Mouse (Mus musculus) telencephalon, adult 2 months (tissue): Measurements from ENCODE around the gene Ntn4.

Experiments
- DNase-seq: peaks from one replicate; pipeline ENCODE4 v3.0.0-alpha.2; 2011; ENCODE audit warnings: low read depth, low spot score

Gene Ntn4

DNA sequence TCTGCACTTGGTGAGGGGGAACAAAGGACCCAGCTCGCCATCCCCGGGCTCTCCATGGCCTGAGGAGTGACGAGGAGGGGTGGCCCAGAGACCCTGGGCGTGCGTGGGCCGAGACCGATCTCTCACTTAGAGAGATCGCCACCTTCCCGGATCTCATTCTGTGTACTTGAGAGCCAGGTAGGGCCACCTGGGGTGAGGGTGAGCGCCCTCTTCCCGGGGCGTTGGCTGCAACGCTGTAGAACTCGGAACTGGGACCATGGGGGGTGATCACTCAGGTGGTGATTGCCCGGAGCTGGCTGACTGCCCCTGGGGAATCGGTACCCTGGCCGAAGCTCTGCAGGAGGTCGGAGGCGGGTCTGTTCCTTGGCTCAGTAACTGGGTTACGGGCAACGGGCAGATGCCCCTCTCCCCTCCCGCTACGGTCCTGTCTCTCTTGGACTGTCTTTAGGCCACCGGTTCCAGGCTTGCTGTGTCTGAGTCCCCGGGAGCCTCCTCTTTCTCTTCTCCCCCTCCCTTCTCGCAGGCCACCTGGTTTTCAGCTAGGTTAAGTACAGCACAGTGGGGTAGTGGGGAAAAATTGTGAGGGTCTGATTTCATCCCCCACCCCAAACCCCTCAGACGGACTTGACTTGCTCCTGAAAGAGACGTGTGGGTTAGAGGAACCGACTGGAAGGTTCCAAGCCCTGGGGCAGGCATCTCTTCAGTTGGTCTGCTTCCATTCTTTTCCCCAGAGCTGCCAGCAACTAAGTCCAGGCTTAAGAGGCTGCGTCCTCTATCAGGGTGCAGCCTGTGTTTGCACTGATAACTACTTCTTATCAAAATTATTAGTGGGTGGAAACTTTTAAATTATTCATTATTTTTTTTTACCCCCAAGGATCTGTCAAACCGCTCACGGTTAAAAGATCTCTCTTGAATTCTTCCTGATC lies 1.6 kb downstream of the Ntn4 start:
- DNase-seq: no peak

DNA sequence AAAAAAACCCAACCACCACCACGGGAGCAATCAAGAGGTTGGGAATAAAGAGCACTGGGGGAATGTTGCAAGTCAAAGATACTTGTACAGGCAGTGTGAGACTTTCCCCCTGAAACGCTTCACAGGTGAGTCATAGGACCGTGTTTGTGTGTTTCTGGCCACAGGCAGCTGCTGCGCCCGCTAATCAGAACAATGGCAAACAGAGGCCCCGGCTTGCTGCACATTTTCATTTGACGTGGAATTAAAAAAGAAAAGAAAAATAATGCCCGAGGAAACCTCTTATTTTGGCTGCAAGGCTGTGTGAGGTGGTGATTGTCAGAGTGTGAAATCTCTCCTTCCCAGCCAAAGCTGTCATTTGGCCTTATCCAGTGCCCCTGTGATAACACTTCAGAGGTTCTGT lies 2.4 kb downstream of the Ntn4 start:
- no peak for DNase-seq

DNA sequence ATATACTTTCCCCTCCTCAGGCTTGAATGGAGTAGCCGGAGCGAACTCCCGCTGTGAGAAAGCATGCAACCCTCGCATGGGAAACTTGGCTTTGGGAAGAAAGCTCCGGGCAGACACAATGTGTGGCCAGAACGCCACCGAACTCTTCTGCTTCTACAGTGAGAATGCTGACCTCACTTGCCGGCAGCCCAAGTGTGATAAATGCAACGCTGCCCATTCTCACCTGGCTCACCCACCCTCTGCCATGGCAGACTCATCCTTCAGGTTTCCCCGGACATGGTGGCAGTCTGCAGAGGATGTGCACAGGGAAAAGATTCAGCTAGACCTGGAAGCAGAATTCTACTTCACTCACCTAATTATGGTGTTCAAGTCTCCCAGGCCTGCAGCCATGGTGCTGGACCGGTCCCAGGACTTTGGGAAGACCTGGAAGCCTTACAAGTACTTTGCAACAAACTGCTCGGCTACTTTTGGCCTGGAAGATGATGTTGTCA lies 4.0 kb downstream of the Ntn4 start:
- no peak for DNase-seq

DNA sequence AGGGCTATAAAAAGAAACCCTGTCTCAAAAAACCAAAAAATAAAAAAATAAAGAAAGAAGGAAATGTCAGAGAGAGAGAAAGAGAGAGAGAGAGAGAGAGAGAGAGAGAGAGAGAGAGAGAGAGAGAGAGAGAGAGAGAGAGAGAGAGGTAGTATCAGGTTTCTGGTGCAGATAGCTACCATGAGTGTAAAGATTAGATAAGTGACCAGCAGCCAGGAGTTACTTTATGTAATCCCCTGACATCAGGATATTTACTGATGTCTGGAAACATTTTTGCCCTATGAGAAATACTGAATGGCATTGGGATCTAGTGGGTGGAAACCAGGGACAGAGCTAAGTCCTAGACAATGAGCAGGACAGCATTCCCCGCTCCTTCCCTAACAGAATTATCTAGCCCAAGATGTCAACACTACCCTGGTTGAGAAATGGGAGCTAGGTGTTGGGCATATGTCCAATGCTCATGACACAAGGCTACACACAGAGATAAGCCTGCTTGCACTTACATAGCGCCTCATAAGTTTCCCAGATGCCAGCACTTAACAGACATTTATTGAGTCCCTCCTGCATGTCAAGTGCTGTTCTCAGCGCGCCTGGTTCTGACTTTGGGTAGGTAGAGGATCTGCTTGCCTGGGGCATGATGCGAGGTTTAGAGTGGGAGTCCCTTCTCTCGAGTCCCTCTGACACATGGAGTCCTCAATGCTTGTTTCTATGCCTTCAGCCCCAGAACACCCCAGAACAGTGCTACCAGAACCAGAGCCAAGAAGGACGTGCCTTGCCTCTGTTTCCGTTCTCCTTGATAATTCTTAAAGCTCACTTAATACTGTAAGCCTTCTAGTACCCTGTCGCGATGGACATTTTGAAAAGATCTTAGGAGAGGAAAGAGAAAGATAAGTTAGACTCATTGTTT lies 7.4 kb downstream of the Ntn4 start:
- no peak for DNase-seq

DNA sequence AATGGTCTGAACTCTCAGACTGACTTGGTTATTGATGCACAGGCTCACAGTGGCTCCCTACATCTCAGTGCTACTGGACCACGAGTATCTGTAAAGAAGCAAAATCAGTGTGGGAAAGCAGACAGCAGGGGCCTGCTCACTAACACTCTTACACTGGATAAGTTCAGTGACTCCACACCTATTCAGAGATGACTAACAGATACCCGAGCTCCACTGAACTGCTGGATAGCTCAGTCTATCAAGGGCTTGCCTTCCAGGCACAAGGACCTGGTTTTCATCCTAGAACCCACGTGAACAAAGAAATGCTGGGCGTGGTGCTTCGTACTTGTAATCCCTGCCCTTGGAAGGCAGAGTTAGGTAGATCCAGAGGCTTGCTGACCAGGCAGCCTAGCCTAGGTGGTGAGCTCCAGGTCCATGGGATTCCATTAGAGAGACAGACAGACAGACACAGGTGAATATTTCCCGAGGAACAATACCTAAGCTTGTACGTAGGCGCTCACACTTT lies 8.2 kb downstream of the Ntn4 start:
- no peak for DNase-seq

DNA sequence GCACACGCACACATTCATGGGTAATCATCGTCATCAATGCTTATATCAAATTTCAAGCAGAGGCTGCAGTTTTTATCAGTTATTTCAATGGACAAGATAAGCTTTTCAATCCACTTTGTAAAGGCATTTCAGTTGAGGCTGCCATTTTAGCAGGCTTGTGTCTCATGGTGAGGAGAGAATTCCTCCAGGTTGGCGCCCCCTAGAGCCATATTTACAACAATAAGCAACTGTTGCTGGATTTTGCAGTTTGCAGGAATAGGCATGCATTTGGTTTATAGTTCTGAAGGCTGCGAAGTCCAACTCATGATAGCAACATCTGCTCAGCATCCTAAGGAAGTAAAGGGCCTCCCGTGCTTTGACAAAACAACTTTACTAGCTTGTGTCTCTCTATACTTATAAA lies 8.6 kb downstream of the Ntn4 start:
- DNase-seq: no peak

DNA sequence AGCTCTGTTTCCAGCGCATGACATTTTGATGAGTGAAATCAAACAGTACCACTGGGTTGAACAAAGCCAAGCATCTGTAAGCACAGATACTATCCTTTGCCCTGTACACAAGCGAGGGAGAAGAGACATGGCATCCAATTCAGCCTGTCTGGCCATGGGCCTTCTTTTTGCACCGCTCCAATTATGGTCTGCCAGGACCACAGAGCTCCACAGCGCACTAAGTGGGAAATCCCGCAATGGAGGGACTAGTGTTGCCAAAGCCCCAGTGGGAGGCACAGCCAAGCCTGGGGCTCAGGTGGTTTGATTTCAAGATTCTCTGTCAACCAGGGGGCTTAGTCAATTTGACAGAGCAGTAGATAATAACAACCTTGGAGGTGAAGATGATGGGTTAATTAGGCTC lies 9.1 kb downstream of the Ntn4 start:
- no peak for DNase-seq

DNA sequence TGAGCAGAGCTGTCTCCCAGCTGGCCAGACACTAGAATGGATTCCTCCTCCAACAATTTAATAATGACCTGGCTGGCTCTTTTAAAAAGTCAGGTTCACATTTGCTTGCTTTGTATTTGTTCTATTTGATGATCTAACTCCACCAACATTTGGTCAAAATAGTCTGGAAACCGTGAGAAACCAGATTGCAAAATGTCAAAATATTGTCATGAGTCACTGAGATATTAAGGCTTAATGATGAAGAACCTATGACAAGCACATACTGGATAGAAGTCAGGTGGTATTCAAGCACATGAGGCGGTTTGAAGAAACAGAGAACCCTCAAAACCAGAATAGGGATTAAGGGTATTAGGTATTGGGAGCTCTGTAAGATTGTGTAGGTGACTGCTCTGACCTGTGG lies 12.8 kb downstream of the Ntn4 start:
- no peak for DNase-seq

DNA sequence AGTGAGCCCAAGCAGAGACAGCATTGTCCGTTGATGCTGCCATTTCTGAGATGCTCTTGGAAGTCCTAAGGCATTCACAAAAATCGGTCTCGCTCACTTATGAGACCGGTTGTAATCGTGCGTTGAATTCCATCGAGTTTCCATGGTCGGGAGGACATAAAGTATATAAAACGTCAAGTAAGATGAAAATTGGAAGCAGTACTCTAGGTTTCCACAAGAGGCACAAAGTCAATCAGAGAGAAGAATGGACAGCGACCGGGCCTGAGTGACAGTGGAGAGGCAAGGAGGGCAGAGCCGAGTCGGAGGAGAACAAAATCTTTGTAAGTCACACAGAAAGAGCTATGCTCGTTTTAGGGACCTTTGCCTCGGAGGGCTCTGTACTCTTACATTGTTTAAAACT lies 14.9 kb downstream of the Ntn4 start:
- DNase-seq: no peak

DNA sequence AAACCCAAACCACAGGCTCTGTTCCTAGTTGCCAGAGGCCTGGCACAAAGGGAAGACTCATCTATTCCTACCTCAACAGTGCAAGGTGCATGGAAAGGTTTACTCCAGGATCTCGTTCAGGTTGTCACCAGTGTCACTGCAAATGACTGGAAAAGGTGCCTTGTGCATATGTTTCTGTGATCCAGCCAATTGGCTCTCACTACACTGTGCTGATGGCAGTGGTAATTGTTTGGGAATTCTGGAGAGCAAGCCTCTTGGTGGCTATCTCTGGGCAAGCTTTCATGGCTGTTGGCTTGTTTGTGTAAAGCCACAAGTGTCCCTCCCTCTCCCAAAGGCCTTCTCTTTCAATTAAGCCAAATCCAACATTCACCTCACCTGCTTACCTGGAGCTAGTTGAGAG lies 19.3 kb downstream of the Ntn4 start:
- no peak for DNase-seq

DNA sequence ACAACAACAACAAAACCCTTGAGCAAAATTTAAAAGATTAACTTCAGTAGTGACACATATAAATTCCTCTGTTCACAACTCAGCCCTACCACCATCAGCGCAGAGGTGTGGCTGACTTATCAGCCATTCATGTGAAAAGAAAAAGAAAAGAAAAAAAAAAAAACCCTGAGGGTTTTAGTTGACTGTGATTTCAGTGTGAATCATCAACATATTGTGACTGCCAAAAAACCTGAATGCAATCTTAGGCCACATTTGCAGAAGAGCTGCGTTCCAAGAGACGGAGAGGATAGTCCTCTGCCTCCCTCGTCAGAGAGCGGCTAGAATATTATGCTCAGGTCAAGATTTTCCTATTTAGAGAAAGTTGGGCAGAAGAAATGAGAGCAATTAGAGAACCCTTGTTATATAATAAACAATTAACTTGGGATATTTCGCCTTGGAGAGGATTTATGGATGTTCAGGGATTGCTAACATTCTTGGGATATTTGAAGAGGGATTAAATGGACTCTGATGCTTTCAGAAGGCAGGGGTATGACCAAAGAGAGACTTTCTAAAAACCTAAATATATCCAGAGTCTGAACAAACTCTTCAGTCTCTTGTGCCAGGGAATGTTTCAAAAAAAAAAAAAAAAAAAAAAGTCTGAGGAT lies 21.0 kb downstream of the Ntn4 start:
- peak; percentile 26 for DNase-seq

DNA sequence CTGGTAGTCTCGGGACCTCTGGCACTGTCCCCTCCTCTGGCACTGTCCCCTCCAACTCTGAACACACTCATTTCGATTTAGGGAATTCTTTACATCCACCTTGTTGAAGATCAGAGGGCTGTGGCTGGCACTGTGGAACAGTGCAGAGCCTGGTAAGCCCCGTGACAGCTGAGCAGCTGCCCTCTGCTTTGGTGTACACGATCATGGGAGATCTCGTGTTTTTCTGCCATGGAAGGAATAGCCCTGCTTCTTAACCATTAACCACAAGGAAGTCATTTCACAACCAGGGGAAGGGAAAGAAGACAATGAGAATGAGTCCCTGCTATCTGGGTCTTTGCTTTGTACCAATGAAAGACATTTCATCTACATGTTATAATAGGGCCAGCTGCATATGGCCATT lies 21.5 kb downstream of the Ntn4 start:
- no peak for DNase-seq

DNA sequence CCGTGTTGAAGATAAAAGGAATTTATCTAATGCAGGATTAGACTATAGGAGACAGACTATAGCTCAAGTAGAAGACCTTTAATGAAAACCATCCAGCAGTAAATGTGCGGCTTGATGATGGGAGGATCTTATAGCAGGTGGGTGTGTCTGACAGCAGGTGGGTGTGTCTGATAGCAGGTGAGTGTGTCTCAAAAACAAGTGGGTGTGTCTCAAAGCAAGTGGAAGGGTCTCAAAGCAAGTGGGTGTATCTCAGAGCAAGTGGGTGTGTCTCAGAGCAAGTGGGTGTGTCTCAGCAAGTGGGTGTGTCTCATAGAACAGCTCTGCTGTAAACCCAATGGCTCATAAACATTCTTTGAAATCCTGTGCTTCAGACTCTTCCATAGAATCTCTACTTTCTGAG lies 25.7 kb downstream of the Ntn4 start:
- DNase-seq: no peak

DNA sequence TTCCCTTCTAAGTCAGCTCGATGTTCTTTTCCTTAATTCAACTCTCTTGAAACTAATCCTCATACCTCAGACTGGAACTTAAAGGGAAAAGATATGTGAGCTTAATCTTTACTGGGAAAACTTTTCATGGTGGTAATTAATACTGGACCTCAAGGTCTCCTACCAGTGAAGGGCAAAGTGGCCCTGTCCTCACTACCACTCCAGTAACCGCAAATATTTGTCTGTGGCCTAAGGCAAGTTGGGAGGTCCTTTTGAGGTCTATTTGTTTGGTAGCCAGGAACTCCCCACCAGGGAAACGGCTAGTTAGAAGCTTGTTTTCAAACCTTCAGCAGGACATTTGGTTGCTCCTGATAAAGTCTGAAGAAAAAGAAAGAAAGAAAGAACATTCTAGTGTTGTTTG lies 26.5 kb downstream of the Ntn4 start:
- no peak for DNase-seq

DNA sequence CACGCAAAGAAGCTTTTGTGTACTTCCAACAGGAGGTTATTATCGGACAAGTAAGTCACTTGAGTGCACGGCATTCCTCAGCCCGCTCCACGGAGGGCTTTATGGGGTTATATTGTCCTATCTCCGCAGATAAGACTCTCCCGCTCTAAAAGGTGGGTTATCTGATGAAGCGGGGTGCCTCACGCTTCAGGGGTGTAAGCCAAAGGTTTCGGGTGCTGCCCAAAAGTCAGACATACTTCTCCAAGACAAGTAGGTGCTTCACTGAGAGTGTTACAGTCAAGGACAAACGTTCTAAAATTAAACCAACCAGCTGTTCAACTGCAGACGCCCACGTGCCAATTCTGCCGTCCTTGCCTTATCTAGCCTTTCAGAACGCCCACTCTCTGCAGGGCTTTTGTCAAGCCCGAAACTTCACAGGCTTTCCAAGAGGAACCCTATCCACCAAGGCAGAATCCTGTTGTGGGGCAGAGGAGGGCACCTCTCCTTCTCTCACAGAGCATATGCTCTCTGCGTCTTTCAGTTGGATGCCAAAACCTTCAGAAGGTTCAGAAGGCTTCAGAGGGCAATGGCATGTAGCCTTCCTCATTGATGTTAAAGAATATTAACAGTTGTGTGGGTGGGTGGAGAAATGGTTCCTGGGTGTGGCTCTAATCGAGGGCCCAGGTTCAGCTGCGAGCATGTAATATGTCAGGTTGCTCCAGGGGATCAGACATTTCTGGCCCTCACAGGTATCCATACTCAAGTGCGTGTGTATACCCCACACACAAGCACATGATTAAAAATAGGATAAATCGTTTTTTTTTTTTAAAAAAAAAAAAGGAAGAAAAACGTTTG lies 32.4 kb downstream of the Ntn4 start:
- peak; percentile 74 for DNase-seq

DNA sequence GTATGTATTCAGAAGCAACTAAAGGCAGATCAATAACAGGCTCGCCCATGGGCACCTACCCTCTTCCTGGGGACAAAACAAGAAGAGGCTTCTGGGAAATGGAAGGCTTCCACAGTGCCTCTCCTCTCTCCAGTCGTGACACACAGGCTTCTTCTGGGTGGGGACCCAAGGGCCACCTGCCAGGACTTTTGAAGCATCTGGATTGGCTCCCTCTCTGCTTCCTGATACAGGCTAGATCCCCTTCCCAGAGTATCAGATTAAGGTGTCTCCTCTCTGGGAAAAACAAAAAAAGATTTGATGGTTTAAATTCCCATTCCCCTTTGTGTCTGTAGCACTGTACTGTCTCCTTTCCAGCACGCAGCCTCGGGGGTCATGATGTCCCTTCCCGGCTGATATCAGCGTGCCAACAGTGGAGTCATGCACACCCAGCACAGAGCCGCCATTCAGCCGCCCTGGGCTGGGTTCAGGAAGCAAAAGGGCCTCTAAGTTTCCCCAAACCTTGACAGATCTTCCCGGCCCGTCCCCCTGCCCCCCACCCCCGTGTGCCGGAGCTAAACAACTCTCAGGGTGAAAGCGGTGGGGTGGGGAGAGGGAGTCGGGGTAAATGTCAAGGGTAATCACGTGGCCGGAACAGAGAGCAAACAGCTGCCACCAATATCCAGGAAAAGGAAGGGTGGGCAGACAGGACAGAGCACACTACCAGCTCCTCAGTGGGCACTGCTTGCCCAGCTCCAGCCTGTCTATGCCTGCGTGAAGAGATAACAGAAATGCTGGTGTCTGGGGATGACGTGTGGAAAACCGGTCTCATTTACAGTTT lies 38.9 kb downstream of the Ntn4 start:
- no peak for DNase-seq

DNA sequence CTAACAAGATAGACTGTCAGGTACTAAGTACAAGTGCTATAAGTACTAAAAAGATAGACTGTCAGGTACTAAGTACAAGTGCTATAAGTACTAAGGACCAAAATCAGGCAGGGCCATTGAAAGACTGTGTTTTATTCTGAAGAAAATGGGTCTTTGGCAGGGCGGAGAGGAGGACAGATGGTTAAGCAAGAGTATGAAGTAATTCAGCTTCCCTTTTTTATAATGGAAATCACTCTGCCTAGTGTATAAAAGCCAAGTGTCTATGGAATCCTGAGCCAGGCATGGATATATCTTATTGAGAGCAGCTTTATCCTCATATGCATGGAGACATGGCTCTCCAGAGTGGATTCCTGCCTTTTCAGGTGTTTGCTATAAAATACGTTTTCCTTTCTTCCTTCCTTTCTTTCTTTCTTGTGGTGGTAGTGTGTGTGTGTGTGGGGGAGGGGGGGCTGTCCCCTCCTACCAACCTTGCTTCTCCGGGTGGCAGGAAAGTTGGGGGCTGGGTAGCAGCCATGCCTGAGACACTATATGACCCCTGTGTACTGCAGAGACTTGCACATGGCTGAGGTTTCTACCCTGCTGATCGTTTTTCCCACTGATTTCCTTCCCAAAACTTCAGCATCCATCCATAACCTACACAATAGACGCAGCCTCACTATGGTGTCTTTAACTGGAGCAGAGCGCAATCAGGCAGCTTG lies 40.3 kb downstream of the Ntn4 start:
- peak; percentile 34 for DNase-seq

DNA sequence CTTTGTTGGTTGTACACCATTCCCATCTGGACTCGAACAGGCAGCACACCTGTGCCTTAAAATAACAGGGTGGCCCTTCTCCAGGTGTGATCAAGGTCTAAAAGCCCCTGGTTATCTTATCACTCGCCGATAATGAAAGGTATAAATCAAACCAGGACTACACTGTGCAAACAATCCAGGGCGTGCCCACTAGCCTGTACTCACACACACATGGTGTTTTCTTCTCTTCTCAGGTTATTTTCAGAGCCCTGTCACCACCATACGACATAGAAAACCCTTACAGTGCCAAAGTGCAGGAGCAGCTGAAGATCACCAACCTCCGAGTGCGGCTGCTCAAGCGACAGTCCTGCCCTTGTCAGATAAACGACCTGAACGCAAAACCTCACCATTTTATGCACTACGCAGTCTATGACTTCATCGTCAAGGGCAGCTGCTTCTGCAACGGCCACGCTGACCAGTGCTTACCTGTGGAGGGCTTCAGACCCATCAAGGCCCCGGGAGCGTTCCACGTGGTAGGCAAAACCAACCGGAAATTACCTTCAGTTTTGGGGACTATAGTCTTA lies 41.8 kb downstream of the Ntn4 start:
- DNase-seq: no peak

DNA sequence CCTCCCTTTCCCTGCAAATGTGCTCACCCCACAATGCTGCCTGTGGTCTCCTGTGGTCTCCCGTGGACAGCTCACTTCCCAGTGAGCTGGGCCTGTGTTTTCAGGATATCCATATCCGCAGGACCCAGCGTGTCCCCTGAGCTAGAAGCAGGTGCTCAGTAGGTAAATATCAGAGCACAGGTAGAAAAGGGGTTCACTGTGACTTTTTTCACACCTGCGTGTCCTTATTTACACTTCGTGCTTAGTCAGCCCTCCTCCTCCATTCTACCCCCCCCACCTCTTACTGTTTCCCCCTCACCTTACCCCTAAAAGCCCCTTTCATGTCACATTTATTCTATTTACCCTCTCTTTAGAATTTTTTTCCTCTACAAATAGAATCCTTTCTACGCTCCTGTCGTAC lies 42.7 kb downstream of the Ntn4 start:
- no peak for DNase-seq
